Mouse (Mus musculus): ENCODE measurements around the gene Slc25a35. TPM values are rescaled to one million over a fixed set of nuclear protein-coding genes. Genes with fewer than 3 reads are reported as not detected.
"Not testable (repeated sequence)": the region's sequence is repeated elsewhere in the genome, so short reads cannot be mapped to it uniquely, and the experiment has no call there.

The Slc25a35 gene
- total RNA-seq (2021) = 1 to 10 TPM; 5.3 to 5.6 TPM

DNA sequence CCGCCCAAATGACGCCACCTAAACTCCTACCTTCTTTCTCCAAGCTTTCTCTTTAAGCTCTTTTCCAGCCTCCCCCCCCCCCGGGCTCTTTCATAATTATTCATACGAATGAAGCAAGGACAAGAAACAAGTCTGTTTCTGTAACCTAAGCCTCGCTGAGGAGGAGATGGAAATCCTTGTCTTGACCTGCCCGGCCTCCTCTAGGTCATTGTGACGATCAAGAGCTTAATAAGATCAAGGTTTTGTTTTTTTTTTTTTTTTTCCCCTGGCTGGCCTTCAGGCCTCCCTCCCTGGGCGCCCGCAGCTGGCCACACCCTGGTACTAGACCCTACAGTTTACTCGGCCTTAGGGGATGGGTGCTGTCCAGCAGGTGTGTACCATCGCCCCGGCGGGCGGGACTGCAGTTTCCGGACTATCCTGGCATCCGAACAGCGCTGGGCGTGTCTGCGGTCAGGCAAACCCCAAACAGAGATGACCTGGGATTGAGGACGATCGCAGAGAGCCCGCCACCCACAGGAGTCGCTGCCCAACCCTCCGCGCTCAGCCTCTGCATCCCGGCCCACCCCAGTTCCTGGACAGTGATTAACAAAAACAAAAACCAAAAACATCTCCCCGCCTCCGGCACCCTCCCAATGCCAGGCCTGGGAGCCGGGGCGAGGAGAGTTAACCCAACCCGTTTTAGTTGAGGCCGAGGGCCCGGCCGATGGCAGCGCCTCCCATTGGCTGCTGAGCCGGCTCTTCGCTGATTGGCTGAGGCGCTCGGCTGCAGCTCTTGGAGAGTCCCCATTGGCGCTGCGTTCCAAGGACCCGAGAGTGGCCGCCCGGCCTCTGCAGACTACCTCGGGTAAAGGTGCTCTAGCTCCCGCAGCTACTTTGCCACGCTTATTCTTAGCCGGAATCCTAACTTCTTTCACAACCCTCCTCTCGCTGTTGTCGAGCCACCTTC is at the start of gene Slc25a35:
Gene Slc25a35, plus strand, starts transcription at position 795 of the 946 bp plus-strand sequence.
- peak; percentile 89 for DNase-seq

DNA sequence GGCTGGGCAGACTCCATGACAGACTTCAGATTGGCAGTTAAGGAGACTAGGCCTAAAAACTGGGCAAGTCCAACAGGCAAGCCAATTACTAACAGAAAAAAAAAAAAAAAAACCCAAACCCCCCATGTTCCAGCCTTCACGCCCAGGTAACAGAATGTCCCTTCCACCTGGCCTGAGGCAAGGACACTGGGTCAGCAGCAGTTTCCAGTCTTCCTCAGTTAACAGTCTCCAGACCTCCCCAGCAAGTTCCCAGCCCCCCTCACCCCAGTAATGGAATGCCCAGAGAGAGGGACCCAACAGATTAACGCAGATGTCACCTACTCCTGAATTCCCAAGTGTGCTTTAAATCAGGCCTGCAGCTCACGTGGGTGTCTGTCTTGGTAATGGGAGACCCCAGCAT is 44.7 kb upstream of the Slc25a35 start:
- DNase-seq = no peak

DNA sequence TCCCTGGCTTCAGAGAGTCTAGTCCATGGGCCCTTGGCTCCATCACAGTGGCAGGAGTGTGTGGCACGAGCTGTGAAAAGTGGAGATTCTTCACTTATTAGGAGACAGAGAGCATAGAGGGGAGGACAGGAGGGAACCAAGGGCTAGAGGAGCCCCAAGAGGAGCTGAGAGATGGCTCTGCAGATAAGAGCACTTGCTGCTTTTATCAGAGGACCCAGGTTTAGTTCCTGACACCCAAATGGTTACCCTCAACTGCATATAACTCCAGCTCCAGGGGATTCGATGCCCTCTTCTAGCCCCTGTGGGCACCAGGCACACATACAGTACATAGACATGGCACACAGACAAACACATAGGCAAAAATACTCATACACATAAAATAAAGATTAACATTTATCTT is 43.2 kb upstream of the Slc25a35 start:
- no peak for DNase-seq

DNA sequence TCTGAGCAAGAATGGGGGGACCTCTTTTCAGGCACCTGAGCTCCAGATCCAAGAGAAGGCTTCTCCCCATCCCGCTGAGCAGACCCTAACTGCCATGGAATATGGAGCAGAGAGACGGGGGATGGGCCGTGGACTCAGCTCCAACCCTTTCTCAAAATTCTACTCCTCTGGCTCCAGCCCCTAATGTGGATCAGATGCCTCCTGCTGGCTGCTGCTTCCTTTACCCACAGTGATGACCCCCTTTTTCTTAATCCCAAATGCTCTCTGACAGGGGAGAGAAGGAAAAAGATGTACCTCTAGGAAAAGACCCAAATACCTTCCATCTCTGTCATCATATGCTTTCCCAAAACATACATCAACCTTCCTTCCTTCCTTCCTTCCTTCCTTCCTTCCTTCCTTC is 41.0 kb upstream of the Slc25a35 start, which contains the start of gene Odf4:
Gene Odf4, minus strand, starts transcription at position 101 of the 400 bp plus-strand sequence.
- no peak for DNase-seq

GRCm38 (mm10) chr11:68929947-68930346 is 38.0 kb upstream of the Slc25a35 start:
- DNase-seq = no peak

- DNase-seq = no peak
These were observed 33.9 kb upstream of the Slc25a35 start for GRCm38 (mm10) chr11:68933885-68934507.

- not testable (repeated sequence) for DNase-seq
These were observed 31.0 kb upstream of the Slc25a35 start for GRCm38 (mm10) chr11:68936951-68937350.

- DNase-seq = peak; percentile 83 to 86
These were observed 28.3 kb upstream of the Slc25a35 start for GRCm38 (mm10) chr11:68939451-68940304.

DNA sequence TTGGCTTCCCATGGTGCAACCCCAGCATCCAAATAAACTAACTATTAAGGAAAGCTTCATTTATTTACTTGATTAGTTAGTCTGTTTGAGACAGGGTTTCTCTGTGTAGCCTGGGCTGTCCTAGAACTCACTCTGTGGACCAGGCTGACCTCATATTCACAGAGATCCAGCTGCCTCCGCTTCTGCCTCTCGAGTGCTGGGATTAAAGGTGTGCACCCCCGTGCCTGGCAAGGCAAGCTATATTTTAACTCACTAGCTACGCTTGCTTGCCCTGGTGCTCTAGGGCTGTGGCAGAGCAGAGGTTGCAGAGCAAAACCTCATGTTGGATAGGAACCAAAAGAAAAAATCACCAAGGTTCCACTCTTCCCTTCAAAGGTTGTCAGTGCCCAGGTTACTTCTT is 27.4 kb upstream of the Slc25a35 start:
- DNase-seq = no peak

DNA sequence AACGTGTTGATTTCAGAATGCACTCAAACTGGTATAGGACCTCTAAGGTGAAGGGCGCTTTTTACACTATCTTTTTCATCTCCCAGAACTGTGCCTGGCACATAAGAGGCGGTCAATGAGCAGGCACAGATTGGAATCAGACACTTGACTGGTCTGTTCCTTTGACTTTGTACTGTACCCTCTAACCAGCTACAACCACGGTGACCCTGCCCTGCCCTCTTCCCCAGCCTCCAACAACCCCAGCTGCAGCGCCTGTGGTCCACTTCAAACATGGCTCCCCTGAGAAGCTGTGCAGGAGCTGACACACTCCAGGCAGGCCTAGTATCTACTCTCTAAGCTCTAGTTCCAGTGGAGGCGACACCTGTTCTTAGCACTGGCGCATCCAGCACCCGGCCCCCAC is 25.2 kb upstream of the Slc25a35 start:
- DNase-seq = no peak

DNA sequence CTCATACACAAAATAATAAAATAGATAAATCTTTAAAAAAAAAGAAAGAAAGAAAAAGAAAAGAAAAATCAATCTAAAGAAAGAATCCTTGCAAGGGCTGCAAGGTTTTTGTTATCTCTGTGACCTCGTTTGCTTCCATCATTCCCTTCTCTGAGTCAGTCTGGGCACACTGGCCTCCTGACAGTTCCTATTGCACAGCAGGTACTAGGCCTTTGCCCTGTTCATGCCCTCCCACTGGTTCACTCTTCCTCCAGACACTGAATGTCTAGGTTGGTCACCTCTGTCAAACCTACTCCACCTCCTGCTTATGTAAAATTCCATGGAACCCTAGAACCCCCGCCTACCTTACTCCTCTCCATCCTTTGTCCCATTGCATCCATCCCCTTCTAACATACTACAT is 22.7 kb upstream of the Slc25a35 start:
- DNase-seq = no peak

DNA sequence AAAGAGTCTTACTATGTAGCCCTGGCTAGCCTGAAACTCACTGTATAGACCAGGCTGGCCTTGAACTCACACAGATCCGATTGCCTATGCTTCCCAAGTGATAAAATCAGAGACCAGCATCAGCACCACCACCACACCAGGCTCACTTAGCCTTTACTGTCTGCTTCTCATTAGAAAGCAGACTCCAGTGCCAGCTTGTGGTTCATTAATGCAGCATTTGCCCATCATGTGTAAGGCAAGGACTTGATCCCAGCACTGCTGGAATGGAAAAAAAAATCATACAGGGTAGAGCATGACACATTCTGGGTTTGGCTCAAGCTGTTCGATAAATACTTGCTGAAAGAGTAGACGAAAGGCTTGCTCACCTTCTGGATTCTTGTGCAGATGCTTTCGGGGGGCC is 21.9 kb upstream of the Slc25a35 start:
- DNase-seq = no peak

GRCm38 (mm10) chr11:68946806-68947440 is 21.0 kb upstream of the Slc25a35 start:
- DNase-seq = no peak

DNA sequence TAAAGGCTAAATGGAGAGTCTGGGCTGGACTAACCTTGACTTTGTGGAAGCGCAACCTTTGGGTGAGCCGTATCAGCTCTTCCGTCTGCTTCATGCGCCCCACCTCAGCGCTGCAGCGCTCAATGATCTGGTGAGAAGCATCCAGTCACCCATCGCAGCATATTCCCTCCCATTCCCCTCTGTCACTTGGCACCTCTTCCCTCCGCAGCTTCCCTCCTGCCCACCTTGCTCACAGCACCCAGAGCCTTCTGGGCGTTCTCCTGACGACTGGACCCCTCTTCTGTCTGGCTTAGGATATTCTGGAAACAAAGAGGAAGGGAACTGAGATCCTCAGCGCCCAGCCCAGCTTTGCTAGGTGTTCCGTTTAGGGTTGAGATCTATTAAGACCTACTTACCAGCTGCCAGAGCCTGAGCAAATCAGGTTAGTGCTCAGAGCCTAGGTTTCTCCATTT is 20.4 kb upstream of the Slc25a35 start:
- no peak for DNase-seq

DNA sequence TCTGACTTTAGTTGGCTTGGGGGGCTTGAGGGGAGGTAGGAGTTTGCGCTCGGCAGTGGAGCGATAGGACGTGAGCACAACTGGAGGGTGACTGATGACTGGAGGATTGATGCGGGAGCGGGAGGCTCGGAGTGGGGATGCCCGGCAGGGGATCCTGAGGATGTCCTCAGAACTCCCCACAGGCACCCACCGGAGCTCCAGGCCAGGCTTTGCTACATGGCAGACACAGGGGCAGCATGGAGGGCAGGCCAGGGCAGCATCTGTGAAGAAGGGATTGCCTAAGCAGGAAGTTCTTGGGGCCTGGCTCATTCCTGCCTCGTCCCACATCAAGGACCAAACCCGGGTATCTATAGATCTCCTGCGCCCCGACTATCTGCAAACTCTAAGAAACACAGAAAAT is 14.0 kb upstream of the Slc25a35 start:
- no peak for DNase-seq

DNA sequence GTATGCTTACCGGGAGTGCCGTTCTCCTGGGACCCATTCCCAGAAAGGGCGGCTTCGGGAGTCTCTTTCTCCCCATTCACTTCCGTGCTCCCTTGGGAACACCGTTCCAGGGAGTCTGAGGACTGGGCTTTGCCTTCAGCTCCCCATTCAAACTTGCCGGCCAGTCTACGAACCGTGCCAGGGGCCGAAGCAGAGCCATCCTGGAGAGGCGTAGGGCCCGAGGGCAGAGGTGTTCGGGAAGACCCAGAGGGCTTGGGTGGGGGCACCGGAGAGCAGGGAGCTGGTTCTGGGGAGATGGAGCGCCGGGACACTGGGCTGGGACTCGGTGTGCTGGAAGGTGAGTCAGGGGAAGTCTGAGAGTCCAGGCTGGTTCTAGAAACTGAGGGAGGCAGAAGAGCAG is 13.5 kb upstream of the Slc25a35 start:
- DNase-seq = no peak

DNA sequence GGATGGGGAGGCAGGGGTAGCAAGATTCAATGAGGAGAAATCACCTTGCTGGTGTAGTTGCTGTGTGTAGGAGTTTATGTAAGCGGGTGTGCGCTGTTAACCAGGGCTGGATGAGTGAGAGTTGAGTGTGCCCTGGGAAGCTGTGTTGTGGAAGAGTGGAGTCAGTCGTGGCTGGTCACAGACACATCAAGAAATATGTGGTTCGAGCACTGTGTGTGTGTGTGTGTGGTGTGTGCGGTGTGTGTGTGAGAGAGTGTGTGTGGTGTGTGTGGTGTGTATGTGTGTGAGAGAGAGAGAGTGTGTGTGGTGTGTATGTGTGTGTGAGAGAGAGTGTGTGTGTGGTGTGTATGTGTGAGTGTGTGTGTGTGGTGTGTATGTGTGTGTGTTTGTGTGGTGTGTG is 12.5 kb upstream of the Slc25a35 start:
- no peak for DNase-seq

DNA sequence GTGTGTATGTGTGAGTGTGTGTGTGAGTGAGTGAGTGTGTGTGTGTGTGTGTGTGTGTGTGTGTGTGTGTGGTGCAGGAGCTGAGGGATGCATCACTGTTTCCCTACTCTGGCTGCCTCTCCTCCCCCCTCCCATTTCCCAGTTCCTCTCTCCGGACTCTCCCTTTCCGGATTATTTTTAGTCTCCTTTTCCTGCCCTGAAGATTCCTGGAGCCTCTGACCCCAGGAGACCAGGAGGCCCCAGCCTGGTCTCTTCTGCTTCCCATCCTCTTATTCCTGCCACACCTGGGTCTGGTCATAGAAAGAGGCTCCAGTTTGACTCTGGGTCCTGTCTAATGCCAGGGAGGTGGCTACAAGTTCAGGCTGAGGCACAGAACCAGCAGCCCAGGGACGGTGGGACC is 11.8 kb upstream of the Slc25a35 start:
- DNase-seq = no peak

DNA sequence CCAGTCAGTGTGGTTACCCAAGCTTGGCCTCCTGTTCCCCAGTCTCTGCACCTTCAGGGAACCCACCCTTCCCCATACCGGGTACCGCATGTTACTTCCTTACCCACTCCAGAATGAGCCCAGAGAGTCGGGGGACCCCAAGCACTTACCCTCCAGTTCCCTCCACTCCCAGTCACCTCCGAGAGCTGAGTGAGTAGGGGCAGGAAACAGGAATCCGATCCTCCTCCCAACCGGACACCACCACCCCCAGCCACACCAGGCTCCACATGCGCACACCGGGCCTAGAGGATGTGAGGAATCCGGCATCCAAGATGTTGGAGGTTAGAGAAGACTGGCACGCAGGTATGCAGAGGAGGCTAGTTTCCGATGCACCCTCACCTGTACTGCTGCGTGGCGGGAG is 11.2 kb upstream of the Slc25a35 start:
- no peak for DNase-seq

DNA sequence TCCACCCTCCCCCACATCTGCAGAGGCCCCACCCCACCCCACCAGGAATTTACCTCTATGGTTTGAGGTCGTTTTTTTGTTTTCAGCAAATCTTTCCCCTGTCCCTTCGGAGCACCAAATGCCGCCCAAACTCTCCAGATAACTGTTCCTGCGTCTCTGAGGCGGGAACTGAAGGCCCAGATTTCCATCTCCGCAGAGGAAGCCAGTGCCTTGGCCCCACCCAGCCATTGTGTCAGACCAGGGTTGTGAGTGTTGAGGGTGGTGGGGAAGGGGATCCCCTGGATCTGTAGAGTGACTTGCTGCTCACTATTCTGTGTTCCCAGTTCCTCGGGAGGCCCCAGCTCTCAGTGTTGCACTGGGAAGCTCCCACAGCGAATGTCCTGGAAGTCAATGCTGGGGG is 10.6 kb upstream of the Slc25a35 start, which contains the start of gene Arhgef15:
Gene Arhgef15, minus strand, starts transcription at position 173 of the 400 bp plus-strand sequence.
- DNase-seq = no peak

DNA sequence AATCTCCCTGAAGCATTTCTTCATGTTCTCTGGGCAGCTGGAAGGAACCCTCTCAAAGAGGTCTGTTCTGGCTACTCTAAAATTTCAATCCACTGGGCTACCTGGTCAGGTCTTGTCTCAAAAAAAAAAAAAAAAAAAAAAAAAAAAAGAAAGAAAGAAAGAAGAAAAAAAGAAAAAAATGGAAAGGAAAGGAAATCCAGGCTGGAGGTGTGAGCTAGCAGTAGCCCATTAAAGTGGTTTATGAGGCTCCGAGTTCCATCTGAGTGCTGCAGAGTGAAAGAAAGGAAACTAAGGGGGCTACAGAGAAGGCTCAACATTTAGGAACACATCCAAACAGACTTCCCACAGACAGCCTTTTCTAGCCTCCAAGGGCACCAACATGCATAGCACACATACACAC is 10.0 kb upstream of the Slc25a35 start:
- DNase-seq = no peak

DNA sequence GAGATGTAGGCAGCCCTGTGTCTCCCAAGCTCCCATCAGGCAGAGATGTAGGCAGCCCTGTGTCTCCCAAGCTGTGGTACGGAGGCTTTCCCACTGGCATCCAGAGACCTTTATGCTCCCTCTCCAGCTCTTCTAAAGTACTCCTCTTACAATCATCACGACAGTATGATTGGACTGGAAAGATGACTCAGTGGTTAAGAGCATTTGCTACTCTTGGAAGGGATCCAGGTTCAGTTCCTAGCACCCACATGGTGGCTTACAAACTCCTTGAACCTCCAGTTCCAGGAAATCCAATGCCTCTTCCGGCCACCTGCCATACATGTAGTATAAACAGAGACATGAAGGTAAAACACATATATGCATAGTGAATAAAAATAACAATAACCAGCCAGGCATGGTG is 6.3 kb upstream of the Slc25a35 start:
- no peak for DNase-seq

Data from layer of hippocampus, postnatal 36 days (tissue).